Mouse (Mus musculus): ENCODE measurements around the gene Olfr1418. TPM values are rescaled to one million over a fixed set of nuclear protein-coding genes. Genes with fewer than 3 reads are reported as not detected.
"Not testable (repeated sequence)": the region's sequence is repeated elsewhere in the genome, so short reads cannot be mapped to it uniquely, and the experiment has no call there.

Olfr1418 gene
- polyA plus RNA-seq (2015; fragmentation: Nextera tagmentation; extraction: Ambion mirVana): not detected in 2 replicates

DNA sequence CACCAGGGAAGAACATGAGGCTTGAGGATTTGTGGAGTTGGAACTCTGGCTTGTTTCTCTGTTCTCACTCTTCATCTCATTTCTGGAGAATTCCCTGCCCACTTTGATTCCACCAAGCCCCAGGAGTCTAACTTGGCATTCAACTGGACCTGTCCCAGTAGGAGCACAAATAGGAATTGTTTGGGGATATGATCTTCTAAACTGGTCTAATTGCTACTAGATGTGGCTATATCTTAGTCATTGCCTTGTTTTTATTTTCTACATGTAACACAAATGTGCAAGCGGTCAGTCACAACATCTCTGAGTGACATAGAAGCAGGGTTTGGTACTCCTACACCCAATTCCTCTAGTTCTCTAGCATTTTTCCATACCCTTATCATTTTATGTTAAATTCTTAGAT lies at the start of gene Olfr1418:
Gene Olfr1418 (minus strand): TSS at position 101 of the 400 bp plus-strand sequence.
- no peak within 1 kb of the TSS for H3K27ac ChIP-seq
- no peaks in the 10 kb centered on the region for H3K4me1 ChIP-seq (replicated peaks)
- no peaks in the 10 kb centered on the region for H3K9me3 ChIP-seq
- WGBS: 93% methylated on average over 1 of the region's 1 CpGs
- no peaks in the 10 kb centered on the region for H3K36me3 ChIP-seq
- H3K27me3 ChIP-seq: no peaks in the 10 kb centered on the region
- H3K9ac ChIP-seq: no peak within 1 kb of the TSS
- no peak within 1 kb of the TSS for H3K4me3 ChIP-seq
- H3K4me2 ChIP-seq: no peak within 1 kb of the TSS
- ATAC-seq (ENCODE audit: low FRiP score): no peak

DNA sequence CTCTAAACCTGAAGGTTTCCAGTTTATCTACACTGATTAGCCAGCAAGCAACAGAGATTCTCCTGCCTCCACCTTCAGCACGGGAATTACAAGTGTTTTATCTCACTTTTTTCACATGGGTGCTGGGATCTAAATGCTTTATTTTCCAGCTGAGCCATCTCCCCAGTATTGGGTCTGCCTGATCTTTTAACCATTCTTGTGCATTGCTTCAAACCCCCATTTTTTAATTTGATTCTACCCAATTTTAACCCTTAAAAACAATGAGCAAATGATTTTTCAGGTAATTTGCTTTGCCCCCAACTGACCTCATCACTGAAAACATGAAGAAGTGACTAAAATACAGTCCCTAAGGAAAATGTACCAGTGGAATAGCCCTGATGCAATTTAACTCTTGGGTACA lies 25.4 kb upstream of the Olfr1418 start, which contains the start of gene Olfr1420:
Gene Olfr1420 (plus strand): TSS at position 301 of the 400 bp plus-strand sequence.
- no peak within 1 kb of the TSS for H3K4me3 ChIP-seq
- no peaks in the 10 kb centered on the region for H3K27me3 ChIP-seq
- 53% methylated on average over 1 of the region's 1 CpGs for WGBS
- H3K4me2 ChIP-seq: no peak within 1 kb of the TSS
- no peak within 1 kb of the TSS for H3K27ac ChIP-seq
- no peak for ATAC-seq (ENCODE audit: low FRiP score)
- no peaks in the 10 kb centered on the region for H3K36me3 ChIP-seq
- no peak within 1 kb of the TSS for H3K9ac ChIP-seq
- H3K9me3 ChIP-seq: no peaks in the 10 kb centered on the region
- H3K4me1 ChIP-seq (replicated peaks): no peaks in the 10 kb centered on the region

DNA sequence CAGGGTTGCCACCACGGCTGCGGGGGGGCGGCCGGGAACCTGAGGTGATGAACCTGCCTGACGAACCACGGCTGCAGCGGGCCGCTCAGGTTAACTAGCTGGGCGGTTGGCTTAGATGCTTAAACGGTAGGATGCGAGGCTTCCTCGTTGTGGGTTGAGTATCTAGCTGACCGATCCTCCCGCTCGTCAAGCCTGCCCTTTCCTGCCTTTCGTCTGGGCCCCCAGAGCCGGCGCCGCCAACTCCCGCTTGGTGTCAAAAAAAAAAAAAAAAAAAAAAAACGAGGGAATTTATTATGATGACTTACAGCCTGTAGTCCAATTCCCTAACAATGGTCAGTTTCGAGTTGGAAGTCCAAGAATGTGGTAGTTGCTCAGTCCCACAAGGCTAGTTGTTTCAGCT lies 17.5 kb upstream of the Olfr1418 start:
- ATAC-seq (ENCODE audit: low FRiP score); H3K36me3 ChIP-seq; H3K4me2 ChIP-seq; H3K27ac ChIP-seq; H3K4me3 ChIP-seq; H3K9me3 ChIP-seq; H3K27me3 ChIP-seq; H3K9ac ChIP-seq; H3K4me1 ChIP-seq (replicated peaks): not testable (repeated sequence)
- WGBS: 68% methylated on average over 22 of the region's 22 CpGs

DNA sequence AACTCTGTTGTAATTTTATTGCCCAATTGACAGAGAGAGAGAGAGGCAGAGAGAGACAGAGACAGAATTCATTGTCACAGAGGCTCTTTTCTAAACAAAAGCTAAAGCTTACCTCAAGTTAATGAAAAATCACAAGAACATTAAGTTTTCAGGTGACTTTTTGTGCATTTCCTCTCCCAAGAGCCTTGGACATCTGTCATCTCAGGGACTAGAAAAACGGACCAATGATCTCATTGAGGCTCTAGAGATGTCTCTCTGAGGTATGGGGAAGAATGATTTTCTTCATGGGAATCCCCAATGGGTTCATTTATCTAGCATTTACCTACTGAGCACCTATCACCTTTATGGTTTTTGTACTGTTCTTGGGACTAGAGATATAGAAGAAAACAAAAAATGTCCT lies 14.1 kb upstream of the Olfr1418 start, which contains the start of gene Olfr1419:
Gene Olfr1419 (minus strand): TSS at position 101 of the 400 bp plus-strand sequence.
- Histone ChIP-seq H3K4me1 (replicated peaks) (no peaks in the 10 kb centered on the region), H3K36me3 (no peaks in the 10 kb centered on the region), H3K27me3 (no peaks in the 10 kb centered on the region), H3K27ac (no peak within 1 kb of the TSS), H3K4me2 (no peak within 1 kb of the TSS), H3K9ac (no peak within 1 kb of the TSS), H3K9me3 (no peaks in the 10 kb centered on the region), H3K4me3 (no peak within 1 kb of the TSS)
- no peak for ATAC-seq (ENCODE audit: low FRiP score)
- 60% methylated on average over 1 of the region's 1 CpGs for WGBS

DNA sequence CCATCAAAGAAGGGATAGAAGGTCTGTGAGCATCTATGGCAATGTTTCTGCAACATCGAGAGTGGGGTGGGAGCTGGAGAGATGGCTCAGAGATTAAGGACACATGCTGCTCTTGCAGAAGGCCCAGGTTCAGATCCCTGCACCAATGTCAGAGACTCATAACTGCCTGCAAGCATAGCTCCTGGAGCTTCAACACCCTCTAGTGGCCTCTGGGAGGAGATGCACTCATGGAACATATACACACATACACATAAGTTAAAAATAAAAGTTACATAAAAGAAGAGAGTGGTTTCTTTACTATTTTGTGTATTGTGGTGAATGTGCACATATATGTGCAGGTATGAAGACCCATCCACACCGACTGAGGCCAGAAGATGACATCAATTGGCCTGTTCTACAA lies 7.0 kb upstream of the Olfr1418 start:
- Histone ChIP-seq H3K4me3 (no peak overlapping the region), H3K36me3 (no peaks in the 10 kb centered on the region), H3K27me3 (no peaks in the 10 kb centered on the region), H3K27ac (no peak overlapping the region), H3K9ac (no peak overlapping the region), H3K9me3 (no peaks in the 10 kb centered on the region), H3K4me1 (replicated peaks) (no peaks in the 10 kb centered on the region), H3K4me2 (no peak overlapping the region)
- WGBS: 88% methylated on average over 2 of the region's 2 CpGs
- ATAC-seq (ENCODE audit: low FRiP score): no peak

DNA sequence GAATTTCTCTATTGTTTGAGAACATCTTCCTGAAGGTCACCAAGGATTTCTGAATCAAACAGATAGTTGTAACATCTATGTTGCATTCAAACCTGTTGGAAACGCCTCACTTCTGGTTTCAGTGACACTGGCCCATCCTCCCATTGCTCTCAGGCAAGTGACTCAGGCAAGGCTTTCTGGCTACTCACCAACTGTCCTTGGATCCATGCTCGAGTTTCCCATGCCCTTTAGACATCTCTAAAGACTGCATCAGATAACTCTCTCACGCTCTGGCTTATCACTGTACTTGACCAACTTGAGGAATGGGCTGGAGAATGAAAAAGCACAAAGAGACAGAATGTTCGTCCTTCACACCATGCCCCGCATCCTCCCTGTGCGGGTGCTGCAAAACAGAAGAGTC lies 4.4 kb downstream of the Olfr1418 start:
- no peak overlapping the region for H3K4me3 ChIP-seq
- no peaks in the 10 kb centered on the region for H3K4me1 ChIP-seq (replicated peaks)
- no peak overlapping the region for H3K9ac ChIP-seq
- H3K27ac ChIP-seq: no peak overlapping the region
- no peaks in the 10 kb centered on the region for H3K36me3 ChIP-seq
- no peaks in the 10 kb centered on the region for H3K27me3 ChIP-seq
- WGBS: 82% methylated on average over 6 of the region's 6 CpGs
- no peaks in the 10 kb centered on the region for H3K9me3 ChIP-seq
- H3K4me2 ChIP-seq: no peak overlapping the region
- no peak for ATAC-seq (ENCODE audit: low FRiP score)

DNA sequence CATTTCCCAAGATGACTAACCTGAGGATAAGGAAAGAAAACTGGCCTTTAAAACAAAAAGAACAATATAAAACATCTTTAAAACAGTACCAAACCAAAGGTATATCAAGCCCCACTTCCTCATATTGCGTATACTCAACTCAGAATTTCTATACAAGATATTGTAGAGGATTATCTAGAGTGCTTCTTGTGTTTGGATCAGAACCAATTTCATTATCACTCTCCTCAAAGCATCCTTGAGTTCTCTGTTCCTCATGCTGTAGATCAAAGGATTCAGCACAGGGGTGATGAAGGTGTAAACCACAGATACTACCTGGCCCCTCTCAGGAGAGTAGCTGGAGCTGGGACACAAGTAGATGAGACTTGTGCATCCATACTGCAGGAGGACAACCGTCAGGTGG lies 6.0 kb downstream of the Olfr1418 start:
- no peaks in the 10 kb centered on the region for H3K36me3 ChIP-seq
- H3K9ac ChIP-seq: no peak overlapping the region
- 83% methylated on average over 2 of the region's 2 CpGs for WGBS
- H3K27ac ChIP-seq: no peak overlapping the region
- H3K27me3 ChIP-seq: no peaks in the 10 kb centered on the region
- ATAC-seq (ENCODE audit: low FRiP score): no peak
- H3K4me1 ChIP-seq (replicated peaks): no peaks in the 10 kb centered on the region
- no peak overlapping the region for H3K4me2 ChIP-seq
- H3K4me3 ChIP-seq: no peak overlapping the region
- H3K9me3 ChIP-seq: no peaks in the 10 kb centered on the region

DNA sequence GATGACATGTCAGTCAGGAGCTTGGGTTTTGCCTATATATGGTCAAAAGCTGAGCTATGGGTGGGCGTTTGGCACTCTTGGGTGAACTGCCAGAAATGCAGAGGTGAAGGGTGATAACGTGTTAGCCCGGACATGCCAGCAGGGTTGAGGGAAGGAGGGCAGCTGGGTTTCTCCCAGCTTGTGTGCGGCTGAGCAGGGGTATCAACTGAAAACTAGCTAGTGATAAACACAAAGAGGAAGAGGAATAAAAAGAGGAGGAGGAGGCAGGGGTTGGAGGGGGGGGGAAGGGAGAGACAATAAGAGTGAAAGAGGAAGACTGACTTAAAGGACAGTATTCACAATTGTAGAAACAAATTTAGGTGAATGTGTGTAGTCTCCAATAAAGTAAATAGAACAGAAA lies 8.2 kb downstream of the Olfr1418 start:
- ATAC-seq (ENCODE audit: low FRiP score): no peak

DNA sequence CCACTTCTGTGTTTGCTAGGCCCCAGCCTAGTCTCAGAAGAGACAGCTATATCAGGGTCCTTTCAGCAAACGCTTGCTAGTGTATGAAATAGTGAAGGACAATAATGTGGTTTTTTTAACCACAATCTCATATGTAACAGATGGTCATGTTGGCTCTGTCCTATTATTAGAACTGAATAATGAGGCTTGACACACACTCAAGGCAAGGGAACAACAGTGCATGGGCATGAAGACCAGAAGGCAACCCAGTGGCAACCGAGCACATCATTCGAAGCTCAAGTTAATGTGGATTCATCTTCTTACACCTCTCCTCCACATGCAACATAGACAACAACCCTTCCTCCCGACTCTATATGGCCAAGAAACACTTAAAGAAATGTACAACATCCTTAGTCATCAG lies 14.5 kb downstream of the Olfr1418 start:
- Histone ChIP-seq H3K36me3 (no peaks in the 10 kb centered on the region), H3K9me3 (no peaks in the 10 kb centered on the region)
- WGBS: 87% methylated on average over 4 of the region's 4 CpGs

More for the DNA sequence above, 8.2 kb downstream of the Olfr1418 start:
- H3K27me3 ChIP-seq: no peaks in the 10 kb centered on the region
- 64% methylated on average over 4 of the region's 4 CpGs for WGBS
- no peaks in the 10 kb centered on the region for H3K9me3 ChIP-seq
- no peaks in the 10 kb centered on the region for H3K36me3 ChIP-seq
- no peak overlapping the region for H3K4me2 ChIP-seq
- no peaks in the 10 kb centered on the region for H3K4me1 ChIP-seq (replicated peaks)
- H3K9ac ChIP-seq: no peak overlapping the region
- H3K27ac ChIP-seq: no peak overlapping the region
- no peak overlapping the region for H3K4me3 ChIP-seq

DNA sequence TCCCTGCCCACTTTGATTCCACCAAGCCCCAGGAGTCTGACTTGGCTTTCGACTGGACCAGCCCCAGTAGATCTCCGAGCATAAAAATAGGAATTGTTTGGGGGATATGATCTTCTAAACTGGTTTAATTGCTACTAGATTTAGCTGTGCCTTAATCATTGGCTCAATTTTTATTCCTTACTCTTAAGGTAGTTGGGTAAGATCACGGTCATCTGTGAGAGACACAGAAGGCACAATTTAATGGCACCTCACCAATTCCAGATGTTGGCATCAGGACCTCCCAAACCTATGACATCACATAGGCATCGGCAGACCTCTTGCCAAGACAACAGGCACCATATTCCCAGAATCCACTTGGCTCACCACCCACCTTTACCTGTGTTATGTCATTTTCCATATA lies 21.7 kb downstream of the Olfr1418 start, which contains the start of gene Olfr1417:
Gene Olfr1417 (minus strand): TSS at position 101 of the 400 bp plus-strand sequence.
- Histone ChIP-seq H3K4me3 (no peak within 1 kb of the TSS), H3K27ac (no peak within 1 kb of the TSS), H3K4me1 (replicated peaks) (no peaks in the 10 kb centered on the region), H3K9me3 (no peaks in the 10 kb centered on the region), H3K4me2 (no peak within 1 kb of the TSS), H3K36me3 (no peaks in the 10 kb centered on the region), H3K9ac (no peak within 1 kb of the TSS), H3K27me3 (no peaks in the 10 kb centered on the region)
- ATAC-seq (ENCODE audit: low FRiP score): no peak
- 93% methylated on average over 4 of the region's 4 CpGs for whole genome bisulfite sequencing

More for the DNA sequence above, 14.5 kb downstream of the Olfr1418 start:
- Histone ChIP-seq H3K4me1 (replicated peaks) (no peaks in the 10 kb centered on the region), H3K27ac (no peak overlapping the region), H3K4me3 (no peak overlapping the region), H3K9ac (no peak overlapping the region), H3K4me2 (no peak overlapping the region), H3K27me3 (no peaks in the 10 kb centered on the region)
- ATAC-seq (ENCODE audit: low FRiP score): no peak

DNA sequence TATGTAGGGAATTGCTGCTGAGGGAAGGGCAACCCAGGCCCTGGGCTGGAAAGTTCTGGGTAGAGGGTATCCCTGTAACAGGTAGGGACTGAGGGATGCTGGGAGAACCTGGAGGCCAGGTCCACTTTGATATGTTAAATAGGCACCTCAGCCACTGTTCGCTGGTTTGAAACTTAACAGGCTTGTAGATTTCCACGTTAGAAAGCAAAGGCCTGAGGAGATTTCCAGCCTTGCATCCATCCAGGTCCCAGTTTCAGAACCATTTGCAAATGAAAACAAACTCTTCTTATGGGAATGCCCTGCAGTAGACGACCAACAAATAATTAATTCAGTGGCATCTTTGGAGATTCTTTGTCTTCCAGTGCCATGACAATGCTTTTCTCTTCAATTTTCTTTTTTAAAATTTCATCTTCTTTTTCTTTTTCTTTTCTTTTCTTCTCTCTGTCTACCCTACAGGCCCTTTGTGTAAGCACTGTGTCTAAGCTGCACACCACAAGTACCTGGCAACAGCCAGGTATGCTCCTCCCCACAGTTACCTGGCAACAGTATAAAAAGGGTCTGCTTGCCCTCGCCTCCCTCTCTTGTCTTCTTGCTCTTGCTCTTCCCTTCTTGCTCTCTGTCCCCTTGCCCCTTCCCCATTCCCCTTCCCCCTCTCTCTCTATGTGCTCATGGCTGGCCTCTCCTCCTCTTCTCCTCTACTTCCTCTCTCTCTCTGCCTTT lies 37.4 kb downstream of the Olfr1418 start:
- H3K4me2 ChIP-seq: no peak overlapping the region
- whole genome bisulfite sequencing: 23% methylated on average over 4 of the region's 4 CpGs
- no peak overlapping the region for H3K27ac ChIP-seq
- no peak for ATAC-seq (ENCODE audit: low FRiP score)
- H3K4me3 ChIP-seq: no peak overlapping the region
- H3K27me3 ChIP-seq: peaks cover 15% of the 10 kb centered on the region
- peaks cover 13% of the 10 kb centered on the region for H3K4me1 ChIP-seq (replicated peaks)
- H3K9ac ChIP-seq: no peak overlapping the region
- H3K9me3 ChIP-seq: no peaks in the 10 kb centered on the region
- H3K36me3 ChIP-seq: no peaks in the 10 kb centered on the region

DNA sequence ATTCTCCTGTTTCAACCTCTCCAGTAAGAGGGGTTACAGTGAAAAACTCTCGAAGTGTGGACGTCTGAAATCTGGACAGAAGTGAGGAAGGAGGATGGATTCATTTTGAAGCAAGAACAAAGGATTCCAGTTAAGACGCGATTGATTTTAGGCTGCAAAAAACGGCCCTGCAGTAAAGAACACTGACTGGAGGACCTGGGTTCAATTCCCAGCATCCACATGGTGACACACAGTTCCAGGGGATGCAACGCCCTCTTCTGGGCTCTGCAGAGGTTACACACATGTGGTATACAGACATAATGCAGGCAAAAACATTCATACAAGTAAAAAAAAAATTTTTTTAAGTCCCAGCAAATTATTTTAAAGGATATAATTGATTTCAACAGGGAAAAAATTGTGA lies 40.7 kb downstream of the Olfr1418 start:
- Histone ChIP-seq H3K4me2 (peak overlapping the region; percentile 95), H3K9me3 (no peaks in the 10 kb centered on the region), H3K4me3 (peak overlapping the region; percentile 74), H3K27ac (no peak overlapping the region), H3K36me3 (no peaks in the 10 kb centered on the region), H3K9ac (peak overlapping the region; percentile 40; the same call in 1 of the 2 replicates), H3K27me3 (peaks cover 46% of the 10 kb centered on the region), H3K4me1 (replicated peaks) (peaks cover 19% of the 10 kb centered on the region)
- ATAC-seq (ENCODE audit: low FRiP score): no peak
- WGBS: 38% methylated on average over 6 of the region's 6 CpGs

DNA sequence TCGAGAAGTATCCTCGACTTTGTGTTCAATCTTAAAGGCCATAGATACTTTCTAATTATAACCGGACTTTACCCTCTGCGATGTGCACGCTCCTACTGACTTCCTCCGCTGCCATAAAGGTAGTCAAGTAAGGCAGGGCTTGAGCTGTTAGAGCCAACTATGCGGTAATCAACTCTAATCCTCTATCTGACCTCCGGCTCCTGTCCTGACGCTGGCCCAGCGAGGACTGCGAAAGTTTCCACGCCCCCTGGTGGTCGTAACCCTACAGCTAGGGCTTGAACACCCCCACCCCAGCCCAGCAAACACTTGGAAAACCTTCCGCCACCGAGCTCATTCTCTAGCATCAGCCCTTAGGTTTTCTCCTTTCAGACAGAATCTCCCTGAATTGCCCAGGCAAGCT lies 41.1 kb downstream of the Olfr1418 start:
- H3K4me2 ChIP-seq: peak overlapping the region; percentile 95
- under 1% methylated on average over 15 of the region's 15 CpGs for whole genome bisulfite sequencing
- H3K4me3 ChIP-seq: peak overlapping the region; percentile 74
- peak overlapping the region; percentile 40; the same call in 1 of the 2 replicates for H3K9ac ChIP-seq
- H3K9me3 ChIP-seq: no peaks in the 10 kb centered on the region
- no peak overlapping the region for H3K27ac ChIP-seq
- H3K36me3 ChIP-seq: no peaks in the 10 kb centered on the region
- ATAC-seq (ENCODE audit: low FRiP score): peak; percentile 70
- peaks cover 50% of the 10 kb centered on the region for H3K27me3 ChIP-seq
- peaks cover 19% of the 10 kb centered on the region for H3K4me1 ChIP-seq (replicated peaks)
